Mouse (Mus musculus) gastrocnemius, postnatal 25 days (tissue): ENCODE data around the gene Arid3a. TPM values are rescaled to one million over a fixed set of nuclear protein-coding genes. Genes with fewer than 3 reads are reported as not detected.

Source experiments
- DNase-seq: peaks from one replicate; pipeline ENCODE4 v3.0.0; 2022
- total RNA-seq, 2 experiments: library from RNA; stranded (reverse); gene quantifications; 1 replicate in 1 of 2; 2 replicates in 1 of 2; pipeline ENCODE4 v1.2.3; 2021

Gene Arid3a
- total RNA-seq, 2 experiments from 2014 or later: 2.4 to 2.8 TPM

DNA sequence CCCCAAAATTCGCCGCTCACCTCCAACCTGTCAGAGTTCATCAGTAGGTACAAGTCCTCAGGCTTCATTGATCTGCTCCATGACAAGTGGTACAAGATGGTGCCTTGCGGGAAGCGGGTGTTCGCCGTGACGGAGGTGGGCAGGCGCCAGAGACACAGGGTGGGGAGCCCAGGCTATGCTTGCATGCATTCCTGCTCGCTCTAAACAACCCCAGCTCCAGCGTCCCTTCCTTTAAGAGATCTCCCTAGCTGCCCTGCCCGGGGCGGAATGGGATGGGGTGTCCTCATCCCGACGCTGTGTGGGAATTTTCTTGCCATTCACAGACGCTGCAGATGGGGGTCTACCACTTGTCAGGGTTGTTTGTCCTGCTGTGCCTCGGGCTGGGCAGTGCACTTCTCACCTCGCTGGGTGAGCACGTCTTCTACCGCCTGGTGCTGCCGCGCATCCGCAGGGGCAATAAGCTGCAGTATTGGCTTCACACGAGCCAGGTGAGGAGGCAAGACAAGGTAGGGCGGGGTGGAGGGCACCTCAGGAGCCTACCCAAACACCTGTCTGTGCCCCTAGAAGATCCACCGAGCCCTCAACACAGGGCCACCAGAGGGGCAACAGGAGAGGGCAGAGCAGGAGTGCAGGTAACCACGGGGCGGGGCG is 49.4 kb downstream of the Arid3a start:
- DNase-seq: no peak

GRCm38 (mm10) chr10:79976722-79977107 is 49.9 kb downstream of the Arid3a start:
- DNase-seq: no peak

DNA sequence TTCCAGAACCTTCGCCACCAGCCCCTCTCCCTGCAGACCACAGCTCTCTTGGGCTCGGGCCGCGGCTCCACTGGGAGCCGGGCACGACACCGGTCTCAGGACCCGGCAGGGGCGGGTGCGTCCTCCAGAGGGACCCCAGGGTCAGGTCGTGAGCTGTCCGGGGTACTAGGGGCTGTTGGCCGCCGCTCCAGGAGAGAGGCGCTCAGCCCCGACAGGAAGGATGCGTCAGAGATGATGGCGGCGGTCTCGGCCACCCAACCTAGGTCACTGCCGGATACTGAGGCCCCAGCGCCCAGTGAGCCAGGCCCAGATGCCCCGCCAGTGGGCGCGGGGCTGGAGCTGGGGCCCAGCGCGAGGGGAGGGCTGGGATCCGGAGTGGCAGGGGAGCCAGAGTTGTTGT is 50.5 kb downstream of the Arid3a start:
- DNase-seq: no peak

GRCm38 (mm10) chr10:79978061-79978460 is 51.2 kb downstream of the Arid3a start:
- DNase-seq: no peak

- DNase-seq: no peak
Measured at GRCm38 (mm10) chr10:79979401-79980155, 52.7 kb downstream of the Arid3a start.

- no peak for DNase-seq
Measured at GRCm38 (mm10) chr10:79983205-79983604, 56.4 kb downstream of the Arid3a start.

GRCm38 (mm10) chr10:79983670-79984069 is 56.8 kb downstream of the Arid3a start:
- DNase-seq: peak; percentile 71

DNA sequence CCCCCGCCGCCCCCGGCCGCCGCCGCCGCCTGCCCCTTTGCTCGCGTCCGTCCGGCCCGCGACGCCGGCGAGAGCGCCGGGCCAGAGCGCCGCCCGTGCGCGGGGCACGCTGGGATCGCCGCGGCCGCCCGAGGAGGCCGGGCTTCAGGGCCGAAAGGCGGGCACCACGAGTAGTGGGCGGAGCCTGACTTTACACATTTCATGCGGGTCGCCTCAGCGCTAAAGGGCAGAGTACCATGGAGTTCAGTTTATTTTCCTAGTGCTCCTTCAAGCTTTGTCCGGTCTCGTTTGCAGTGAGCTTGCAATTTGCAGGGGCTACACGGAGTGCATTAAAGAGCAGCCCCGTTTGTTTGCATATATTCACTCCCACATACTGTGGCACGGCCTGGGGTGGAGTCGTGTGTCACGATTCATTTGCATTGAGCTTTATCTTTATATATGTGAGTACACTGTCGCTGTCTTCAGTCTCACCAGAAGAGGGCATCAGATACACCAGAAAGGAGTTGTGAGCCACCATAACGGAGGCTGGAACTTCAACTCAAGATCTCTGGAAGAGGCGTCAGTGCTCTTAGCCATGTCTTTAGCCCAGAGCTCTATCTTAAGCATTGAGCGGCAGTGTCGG is 57.5 kb downstream of the Arid3a start, which contains the start of gene Tmem259:
Gene Tmem259, minus strand, starts transcription at position 136 of the 622 bp plus-strand sequence.
- peak; percentile 86 for DNase-seq

- peak; percentile 97 for DNase-seq
Measured at GRCm38 (mm10) chr10:79984871-79985270, 58.0 kb downstream of the Arid3a start.

GRCm38 (mm10) chr10:79985334-79986231 is 58.7 kb downstream of the Arid3a start:
- DNase-seq: peak; percentile 60

- no peak for DNase-seq
Measured at GRCm38 (mm10) chr10:79986232-79986878, 59.5 kb downstream of the Arid3a start.

DNA sequence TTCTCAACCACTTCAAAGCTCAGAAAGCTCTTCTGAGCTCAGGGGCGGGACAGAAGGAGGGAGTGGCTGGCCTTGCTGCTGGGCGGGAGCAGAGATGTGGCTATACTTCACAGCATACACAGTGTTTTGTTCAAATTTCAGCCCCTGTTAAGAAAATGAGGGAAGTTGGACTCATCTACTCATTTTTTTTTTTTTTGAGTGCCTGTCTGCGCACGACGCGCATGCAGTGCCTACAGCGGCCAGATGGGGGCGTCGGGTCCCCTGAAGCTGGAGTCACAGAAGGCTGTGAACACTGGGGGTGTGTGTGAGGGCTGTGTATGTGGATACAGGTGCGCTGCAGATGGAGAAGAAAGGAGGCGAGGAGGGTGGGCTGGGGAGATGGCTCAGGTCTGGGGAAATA is 60.1 kb downstream of the Arid3a start:
- DNase-seq: peak; percentile 78

- DNase-seq: no peak
Measured at GRCm38 (mm10) chr10:79987771-79988505, 61.1 kb downstream of the Arid3a start.

GRCm38 (mm10) chr10:79988506-79989271 is 61.8 kb downstream of the Arid3a start, which contains the start of gene Cnn2:
Gene Cnn2, plus strand, starts transcription at chr10:79988584.
- peak; percentile 65 for DNase-seq

GRCm38 (mm10) chr10:79989272-79989786 is 62.5 kb downstream of the Arid3a start:
- no peak for DNase-seq

- no peak for DNase-seq
Measured at GRCm38 (mm10) chr10:79989870-79990269, 63.0 kb downstream of the Arid3a start.

DNA sequence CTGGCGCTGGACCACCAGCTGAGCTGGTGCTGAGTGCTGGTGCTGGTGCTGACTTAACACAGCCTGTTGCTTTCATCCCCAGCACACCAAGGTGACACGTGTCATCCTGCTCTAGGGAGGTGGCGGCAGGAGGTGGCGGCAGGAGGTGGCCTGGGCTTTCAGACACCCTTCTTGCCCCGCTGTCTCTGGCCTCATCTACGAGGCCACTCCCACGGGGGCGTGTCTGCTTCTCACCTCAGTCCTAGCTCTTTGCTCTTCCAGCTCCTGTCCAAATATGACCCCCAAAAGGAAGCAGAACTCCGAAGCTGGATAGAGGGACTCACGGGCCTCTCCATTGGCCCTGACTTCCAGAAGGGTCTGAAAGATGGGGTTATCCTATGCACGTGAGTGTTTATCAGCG is 64.3 kb downstream of the Arid3a start:
- no peak for DNase-seq

DNA sequence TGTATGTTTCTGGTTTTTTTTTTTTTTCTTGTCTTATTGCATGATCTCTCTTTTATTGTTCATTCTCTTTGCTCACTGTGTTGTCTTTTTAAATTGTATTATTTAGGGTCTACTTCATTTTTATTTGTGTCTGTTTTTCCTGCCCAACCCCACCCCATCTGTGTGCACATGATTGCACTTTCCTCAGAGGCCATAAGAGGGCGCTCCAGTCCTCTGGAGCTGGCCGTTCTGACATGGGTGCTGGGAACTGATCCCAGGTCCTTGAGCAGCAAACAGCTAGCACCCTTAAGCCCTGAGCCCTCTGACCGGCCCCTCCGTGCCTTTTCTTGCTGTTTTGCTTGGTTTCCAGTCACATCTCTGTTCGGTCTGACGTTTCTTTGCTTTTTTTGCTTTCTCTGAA is 64.7 kb downstream of the Arid3a start:
- DNase-seq: no peak

DNA sequence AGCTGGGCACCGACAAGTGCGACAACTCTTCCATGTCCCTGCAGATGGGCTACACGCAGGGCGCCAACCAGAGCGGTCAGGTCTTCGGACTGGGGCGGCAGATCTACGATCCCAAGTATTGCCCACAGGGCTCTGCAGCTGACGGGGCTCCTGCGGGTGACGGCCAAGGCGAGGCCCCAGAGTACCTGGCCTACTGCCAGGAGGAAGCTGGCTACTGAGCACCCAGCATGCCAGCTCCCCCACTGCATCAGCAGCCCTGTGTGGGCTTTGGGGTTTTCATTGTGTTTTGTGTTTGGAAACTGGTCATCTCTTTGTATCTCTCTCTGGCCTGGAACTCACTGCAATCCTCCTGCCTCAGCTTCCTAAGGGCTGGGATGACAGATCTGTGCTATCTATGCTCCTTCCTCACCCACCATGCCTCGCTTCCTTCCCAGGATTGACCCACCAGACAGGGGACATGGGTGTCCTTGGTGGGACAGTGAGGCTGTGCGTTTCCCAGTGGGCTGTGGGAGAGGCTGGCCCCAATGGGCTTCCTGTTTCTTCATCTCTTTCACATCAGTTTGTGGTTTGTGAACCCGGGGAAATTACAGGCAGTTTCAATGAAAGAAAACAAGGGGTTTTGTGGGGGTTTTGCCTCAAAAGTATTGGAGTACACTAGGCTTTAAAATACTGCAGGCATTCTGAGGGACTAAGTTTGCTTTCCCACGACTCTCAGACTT is 67.7 kb downstream of the Arid3a start:
- DNase-seq: no peak
